Comparison of ENCODE assay signal across 26 mouse cellular contexts in the genomic region with DNA sequence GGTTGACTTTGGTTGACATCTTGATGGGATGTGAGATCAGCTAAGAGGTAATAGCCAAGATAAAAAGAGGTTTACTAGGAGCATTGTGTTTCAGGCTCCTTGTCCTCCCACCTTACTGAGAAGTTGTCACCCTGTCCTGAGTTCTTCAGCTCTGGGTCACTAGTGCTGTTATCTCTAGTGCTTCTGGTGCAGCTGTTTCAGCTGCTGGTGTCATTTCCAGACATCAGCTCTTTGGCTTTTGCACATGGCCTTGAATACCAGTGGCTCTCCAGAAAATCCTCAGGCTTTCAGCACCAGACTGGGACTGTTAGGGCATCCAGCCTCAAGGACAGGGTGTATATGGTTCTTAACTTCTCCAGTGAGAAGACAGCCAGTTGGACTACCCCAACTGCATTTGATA.
"Had no signal": no experiment of that assay in that cellular context is flagged by ENCODE, and none has a peak within 500 bp of the region (broad histone marks: within the 10 kb centered on the region; RNA-seq: fewer than 3 reads in every experiment).

No protein-coding gene starts in this region.

- H3K4me1 ChIP-seq: embryonic facial prominence, embryonic 10.5 days; embryonic facial prominence, embryonic 12.5 days; embryonic facial prominence, embryonic 13.5 days; embryonic facial prominence, embryonic 15.5 days; forebrain, embryonic 10.5 days; forebrain, embryonic 12.5 days; forebrain, embryonic 13.5 days; forebrain, embryonic 15.5 days had no signal

- DNase-seq: cerebellum, adult 8-10 months; cerebellum, adult 9-10 months; cerebellum, adult 9-11 months; cerebellum, postnatal 10 days; cerebellum, postnatal 14 days; cerebellum, postnatal 25 days; cerebellum, postnatal 36 days; embryo, embryonic 11 days; forebrain, postnatal 0 days; gastrocnemius, adult 2 months; gastrocnemius, postnatal 10 days; gastrocnemius, postnatal 14 days; gastrocnemius, postnatal 25 days; gastrocnemius, postnatal 36 days; heart, adult 11 months; heart, adult 18-20 months; heart, adult 2 months had no signal

- H3K4me3 ChIP-seq: embryonic facial prominence, embryonic 10.5 days; embryonic facial prominence, embryonic 12.5 days; embryonic facial prominence, embryonic 13.5 days; embryonic facial prominence, embryonic 15.5 days; erythroblast, embryonic 14.5 days; forebrain, embryonic 10.5 days; forebrain, embryonic 12.5 days; forebrain, embryonic 13.5 days; forebrain, embryonic 15.5 days; gastrocnemius, adult 2 months; heart, adult 2 months had no signal

- H3K27me3 ChIP-seq: embryonic facial prominence, embryonic 12.5 days; embryonic facial prominence, embryonic 13.5 days; embryonic facial prominence, embryonic 15.5 days; forebrain, embryonic 12.5 days; forebrain, embryonic 13.5 days; forebrain, embryonic 15.5 days had no signal

- H3K36me3 ChIP-seq: embryonic facial prominence, embryonic 10.5 days; embryonic facial prominence, embryonic 12.5 days; embryonic facial prominence, embryonic 13.5 days; embryonic facial prominence, embryonic 15.5 days; forebrain, embryonic 10.5 days; forebrain, embryonic 12.5 days; forebrain, embryonic 15.5 days had no signal

- H3K4me2 ChIP-seq: embryonic facial prominence, embryonic 12.5 days; embryonic facial prominence, embryonic 13.5 days; embryonic facial prominence, embryonic 15.5 days; forebrain, embryonic 12.5 days; forebrain, embryonic 13.5 days; forebrain, embryonic 15.5 days had no signal

- H3K27ac ChIP-seq: embryonic facial prominence, embryonic 10.5 days; embryonic facial prominence, embryonic 12.5 days; embryonic facial prominence, embryonic 13.5 days; embryonic facial prominence, embryonic 15.5 days; forebrain, embryonic 10.5 days; forebrain, embryonic 12.5 days; forebrain, embryonic 13.5 days; forebrain, embryonic 15.5 days; gastrocnemius, adult 2 months; heart, adult 2 months had no signal
